Mouse (Mus musculus) monocyte, adult 5-6 weeks (primary cell): ENCODE data around the gene Tbx1. TPM values are rescaled to one million over a fixed set of nuclear protein-coding genes. Genes with fewer than 3 reads are reported as not detected.

Source experiments
- ATAC-seq: fragments of 153-309, 156-312 bp; replicated peaks from 2 replicates; pipeline ENCODE4 v1.8.0; 2017; ENCODE audit warnings: mild to moderate bottlenecking; ENCODE audit not compliant: low TSS enrichment, insufficient number of reproducible peaks, severe bottlenecking, poor library complexity, low FRiP score
- total RNA-seq: library from RNA; stranded (forward); fragments of 200-1000, 200-491, 200-594 nt; gene quantifications from 3 replicates; pipeline ENCODE4 v1.2.3, GENCODE M21; 2017

Tbx1 gene
- total RNA-seq, 1 experiment from 2014 or later: not detected

GRCm38 (mm10) chr16:18577071-18577470 is 13.4 kb downstream of the Tbx1 start:
- no peak for ATAC-seq

- no peak for ATAC-seq
Measured at GRCm38 (mm10) chr16:18574196-18574595, 16.3 kb downstream of the Tbx1 start.

- ATAC-seq: no peak
Measured at GRCm38 (mm10) chr16:18568599-18568998, 21.9 kb downstream of the Tbx1 start.

GRCm38 (mm10) chr16:18564472-18564871 is 26.0 kb downstream of the Tbx1 start:
- ATAC-seq: no peak

DNA sequence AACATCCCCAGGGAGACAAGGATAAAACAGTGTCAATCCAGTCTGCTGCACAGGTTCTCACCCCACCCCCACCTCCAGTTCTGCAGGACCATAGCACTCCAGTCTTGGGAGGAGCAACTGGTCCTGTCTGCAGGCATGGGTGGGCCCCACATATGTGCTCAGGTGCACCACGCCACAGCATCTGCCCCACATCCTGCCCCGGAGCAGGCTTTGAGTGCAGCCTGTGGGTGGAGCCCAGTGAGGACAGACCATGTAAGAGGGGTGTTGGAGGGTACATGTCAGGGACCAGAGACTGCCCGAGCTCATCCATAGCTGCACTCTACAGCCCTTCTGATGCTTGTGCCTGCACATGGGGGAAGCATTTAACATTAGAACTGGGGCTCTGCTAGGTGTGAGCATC is 34.0 kb downstream of the Tbx1 start:
- no peak for ATAC-seq

GRCm38 (mm10) chr16:18555235-18555935 is 35.1 kb downstream of the Tbx1 start:
- ATAC-seq: no peak

DNA sequence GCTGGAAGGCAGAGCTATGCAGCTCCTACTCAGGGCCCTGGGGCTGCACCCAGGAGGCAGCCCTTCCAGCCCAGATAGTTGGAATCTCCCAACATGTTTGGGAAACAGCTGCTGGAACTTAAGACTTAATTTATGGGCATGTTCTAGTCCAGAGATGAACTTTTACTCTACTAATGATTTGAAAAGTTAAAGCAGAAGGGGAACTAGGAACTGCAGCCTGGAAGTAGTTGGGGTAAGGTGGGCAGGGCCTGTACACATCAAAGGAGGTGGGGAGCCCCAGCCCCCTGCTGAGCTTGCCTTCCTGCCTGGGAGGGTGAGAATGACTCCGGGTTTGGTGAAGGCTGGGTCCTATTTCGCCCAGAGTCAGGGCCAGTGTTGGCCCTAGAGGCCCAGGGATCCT is 35.8 kb downstream of the Tbx1 start:
- ATAC-seq: no peak

GRCm38 (mm10) chr16:18552106-18552710 is 38.3 kb downstream of the Tbx1 start:
- ATAC-seq: no peak

- ATAC-seq: no peak
Measured at GRCm38 (mm10) chr16:18551604-18552003, 38.9 kb downstream of the Tbx1 start.

- no peak for ATAC-seq
Measured at GRCm38 (mm10) chr16:18547891-18548290, 42.6 kb downstream of the Tbx1 start.

- no peak for ATAC-seq
Measured at GRCm38 (mm10) chr16:18543151-18543829, 47.2 kb downstream of the Tbx1 start.

DNA sequence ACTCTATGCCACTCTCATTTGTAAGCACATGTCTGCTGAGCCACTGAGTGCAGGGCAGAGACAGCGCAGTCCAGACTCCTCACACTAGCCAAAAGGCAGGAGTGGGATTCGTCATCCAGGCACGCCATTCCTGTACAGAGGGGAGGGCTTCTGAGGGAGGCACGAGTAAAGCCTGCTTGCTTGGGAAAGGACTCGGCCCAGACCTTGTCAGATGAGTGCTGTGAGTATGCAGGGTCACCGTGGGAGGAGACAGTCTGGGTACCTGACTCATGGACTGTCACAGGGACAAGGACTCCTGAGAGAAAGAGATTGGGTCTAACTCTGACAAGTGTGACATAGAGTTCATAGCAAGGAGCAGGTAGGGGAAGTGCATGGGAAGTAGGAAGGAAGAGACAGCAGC is 51.2 kb downstream of the Tbx1 start:
- ATAC-seq: no peak

DNA sequence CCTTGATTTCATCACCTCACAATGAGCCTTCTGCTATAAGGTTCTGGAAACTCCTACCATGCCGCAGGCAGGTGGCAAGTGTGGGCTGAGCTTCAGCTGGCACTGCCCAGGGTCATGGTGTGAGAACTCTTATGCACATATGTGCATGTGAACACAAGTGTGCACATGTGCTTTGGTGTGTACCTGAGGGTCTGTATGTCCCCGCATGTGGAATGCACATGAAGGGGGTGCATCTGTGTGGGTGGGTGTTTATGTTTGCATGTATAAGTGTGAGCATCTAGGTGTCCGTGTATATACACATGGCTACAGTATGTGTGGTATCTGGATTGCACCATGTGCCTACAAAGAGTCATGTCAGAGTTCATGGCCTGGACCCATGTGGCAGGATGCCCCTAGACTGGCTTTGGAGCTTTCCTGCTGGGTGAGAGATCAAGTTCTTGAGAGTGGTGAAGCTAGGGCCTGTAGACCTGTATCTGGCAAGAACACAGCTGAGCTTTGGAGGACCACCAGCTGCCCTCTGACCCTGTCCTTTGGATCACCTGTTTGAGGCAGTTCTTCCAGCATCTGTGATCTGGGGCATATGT is 53.0 kb downstream of the Tbx1 start:
- ATAC-seq: no peak

DNA sequence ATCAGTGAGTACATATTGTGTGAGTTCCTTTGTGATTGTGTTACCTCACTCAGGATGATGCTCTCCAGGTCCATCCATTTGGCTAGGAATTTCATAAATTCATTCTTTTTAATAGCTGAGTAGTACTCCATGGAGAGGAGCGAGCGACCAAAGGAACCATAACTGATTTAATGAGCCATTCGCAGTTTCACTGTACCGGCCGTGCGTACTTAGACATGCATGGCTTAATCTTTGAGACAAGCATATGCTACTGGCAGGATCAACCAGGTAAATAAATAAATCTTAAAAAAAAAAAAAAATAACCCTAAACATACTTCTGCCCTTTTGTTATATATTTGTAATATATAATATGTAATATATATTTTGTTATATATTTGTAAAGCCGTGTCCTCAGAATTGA is 57.4 kb downstream of the Tbx1 start:
- ATAC-seq: peak; percentile 100

Other genes starting within 250 kb of the Tbx1 start
- gene Tango2, start 242.6 kb downstream of the Tbx1 start, total RNA-seq: 15.3 to 37.3 TPM (median 31.7 TPM) in 3 replicates
- gene Arvcf, start 242.5 kb downstream of the Tbx1 start, total RNA-seq: 1.4 to 2.2 TPM (median 1.7 TPM) in 3 replicates
- gene Txnrd2, start 164.3 kb downstream of the Tbx1 start, total RNA-seq: 9.3 to 21.9 TPM (median 18.1 TPM) in 3 replicates
- 11.3 to 19.0 TPM (median 15.8 TPM) in 3 replicates for gene Comt, start 163.8 kb downstream of the Tbx1 start, total RNA-seq
- gene Gnb1l, start 92.0 kb downstream of the Tbx1 start, total RNA-seq: 0.85 to 1.4 TPM (median 1.2 TPM) in 3 replicates
- gene Rtl10, start 91.8 kb downstream of the Tbx1 start, total RNA-seq: 2.0 TPM in 1 of 3 replicates, not detected in the others
- gene Gp1bb, start 31.7 kb upstream of the Tbx1 start, total RNA-seq: 2.5 to 12.9 TPM in 2 of 3 replicates, not detected in the other
- gene Gm49601, start 35.8 kb upstream of the Tbx1 start, total RNA-seq: 1.0 to 7.6 TPM in 2 of 3 replicates, not detected in the other
- 1.5 to 6.3 TPM (median 4.2 TPM) in 3 replicates for gene Sept5, start 39.3 kb upstream of the Tbx1 start, total RNA-seq
- not detected in 3 replicates for gene Cldn5, start 186.2 kb upstream of the Tbx1 start, total RNA-seq
- gene Ufd1, start 221.1 kb upstream of the Tbx1 start, total RNA-seq: 110 to 126 TPM (median 113 TPM) in 3 replicates
- 1.8 to 6.1 TPM (median 2.5 TPM) in 3 replicates for gene Cdc45, start 221.3 kb upstream of the Tbx1 start, total RNA-seq
- gene 2510002D24Rik, start 245.9 kb upstream of the Tbx1 start, total RNA-seq: 26.2 to 49.7 TPM (median 26.5 TPM) in 3 replicates
- gene Gm28539, start 245.9 kb upstream of the Tbx1 start, total RNA-seq: 3.1 to 5.0 TPM in 2 of 3 replicates, not detected in the other